Mouse (Mus musculus) spleen, adult 2 months (tissue): ENCODE measurements at regions not wholly inside any gene's neighbourhood (a gene's known extent, or its start where the extent isn't known, plus 50 kb on each side); places are given as distances from the start of the nearest gene placed in this dataset.

Experiments
- CTCF ChIP-seq: fragments of 200-500 bp; IDR thresholded peaks from 2 replicates; pipeline ENCODE4 v1.5.1; 2011; ENCODE audit warnings: mild to moderate bottlenecking, inconsistent platforms; ENCODE audit not compliant: insufficient read depth, insufficient read length, insufficient replicate concordance; ENCODE audit errors: extremely low read depth
- POLR2A ChIP-seq: fragments of 200-500 bp; IDR thresholded peaks from 2 replicates; pipeline ENCODE4 v1.6.1; 2011; ENCODE audit warnings: low read depth, low read length, inconsistent platforms

GRCm38 (mm10) chr4:21441274-21441673 is 244.5 kb downstream of the Prdm13 start:
- TF ChIP-seq CTCF: no peak
- no peak for TF ChIP-seq POLR2A
